Mouse (Mus musculus): ENCODE measurements around the gene Rufy3. TPM values are rescaled to one million over a fixed set of nuclear protein-coding genes. Genes with fewer than 3 reads are reported as not detected.

Rufy3 gene
- polyA plus RNA-seq, 1 experiment, result 6.4 TPM

- peaks cover 9% of the 10 kb centered on the region for H3K36me3 ChIP-seq (ENCODE audit: control insufficient read depth, insufficient read depth, low read length)
- DNase-seq, result peak; percentile 92
- H3K27me3 ChIP-seq (ENCODE audit: control insufficient read depth, insufficient read depth, low read length), result no peaks in the 10 kb centered on the region
- peaks cover 5% of the 10 kb centered on the region for H3K4me1 ChIP-seq (replicated peaks; ENCODE audit: control insufficient read depth, insufficient read depth, low read length)
- H3K27ac ChIP-seq (ENCODE audit: control insufficient read depth, insufficient read depth, low read length), result no peak within 1 kb of the TSS
- WGBS, result under 1% methylated on average over 127 of the region's 127 CpGs
- H3K4me3 ChIP-seq (ENCODE audit: control insufficient read depth, insufficient read depth, low read length), result peak within 1 kb of the TSS; percentile 93
- TF ChIP-seq POLR2A (IDR thresholded peaks at IDR 0.05; ENCODE audit: control insufficient read depth, extremely low read depth, insufficient read depth, low read length, poor library complexity), result peak; percentile 62; the same call in 1 of the 2 replicates
- TF ChIP-seq CTCF (IDR thresholded peaks at IDR 0.05; ENCODE audit: borderline replicate concordance, control insufficient read depth, extremely low read depth, insufficient read depth, low read length, poor library complexity), result peak; percentile 43; the same call in 1 of the 2 replicates
Measured at GRCm38 (mm10) chr5:88675443-88676387, 110.9 kb downstream of the Rufy3 start, which contains the start of gene Grsf1. Gene Grsf1 (minus strand): TSS chr5:88676171.

- no peak overlapping the region for H3K27ac ChIP-seq (ENCODE audit: control insufficient read depth, insufficient read depth, low read length)
- no peaks in the 10 kb centered on the region for H3K27me3 ChIP-seq (ENCODE audit: control insufficient read depth, insufficient read depth, low read length)
- H3K4me3 ChIP-seq (ENCODE audit: control insufficient read depth, insufficient read depth, low read length), result no peak overlapping the region
- WGBS, result 76% methylated on average over 7 of the region's 7 CpGs
- no peaks in the 10 kb centered on the region for H3K36me3 ChIP-seq (ENCODE audit: control insufficient read depth, insufficient read depth, low read length)
- no peak for DNase-seq
- peaks cover 5% of the 10 kb centered on the region for H3K4me1 ChIP-seq (replicated peaks; ENCODE audit: control insufficient read depth, insufficient read depth, low read length)
- TF ChIP-seq CTCF (IDR thresholded peaks at IDR 0.05; ENCODE audit: borderline replicate concordance, control insufficient read depth, extremely low read depth, insufficient read depth, low read length, poor library complexity), result no peak
- no peak for TF ChIP-seq POLR2A (IDR thresholded peaks at IDR 0.05; ENCODE audit: control insufficient read depth, extremely low read depth, insufficient read depth, low read length, poor library complexity)
Measured at GRCm38 (mm10) chr5:88678929-88679328, 114.1 kb downstream of the Rufy3 start.

- WGBS, result 84% methylated on average over 6 of the region's 6 CpGs
Measured at GRCm38 (mm10) chr5:88679341-88679740, 114.5 kb downstream of the Rufy3 start.

GRCm38 (mm10) chr5:88680567-88680966 is 115.7 kb downstream of the Rufy3 start:
- peaks cover 2% of the 10 kb centered on the region; the same call in 1 of the 2 replicates for H3K27me3 ChIP-seq (ENCODE audit: control insufficient read depth, insufficient read depth, low read length)
- WGBS, result 93% methylated on average over 6 of the region's 6 CpGs
- H3K4me1 ChIP-seq (replicated peaks; ENCODE audit: control insufficient read depth, insufficient read depth, low read length), result no peaks in the 10 kb centered on the region; the same call in 1 of the 2 replicates
- no peak overlapping the region for H3K27ac ChIP-seq (ENCODE audit: control insufficient read depth, insufficient read depth, low read length)
- no peak for DNase-seq
- no peaks in the 10 kb centered on the region for H3K36me3 ChIP-seq (ENCODE audit: control insufficient read depth, insufficient read depth, low read length)
- no peak overlapping the region for H3K4me3 ChIP-seq (ENCODE audit: control insufficient read depth, insufficient read depth, low read length)
- TF ChIP-seq CTCF (IDR thresholded peaks at IDR 0.05; ENCODE audit: borderline replicate concordance, control insufficient read depth, extremely low read depth, insufficient read depth, low read length, poor library complexity) (no peak), POLR2A (IDR thresholded peaks at IDR 0.05; ENCODE audit: control insufficient read depth, extremely low read depth, insufficient read depth, low read length, poor library complexity) (no peak)

More at GRCm38 (mm10) chr5:88679341-88679740, 114.5 kb downstream of the Rufy3 start:
- no peak overlapping the region for H3K27ac ChIP-seq (ENCODE audit: control insufficient read depth, insufficient read depth, low read length)
- no peaks in the 10 kb centered on the region for H3K36me3 ChIP-seq (ENCODE audit: control insufficient read depth, insufficient read depth, low read length)
- no peaks in the 10 kb centered on the region for H3K27me3 ChIP-seq (ENCODE audit: control insufficient read depth, insufficient read depth, low read length)
- no peak for DNase-seq
- H3K4me3 ChIP-seq (ENCODE audit: control insufficient read depth, insufficient read depth, low read length), result no peak overlapping the region
- TF ChIP-seq POLR2A (IDR thresholded peaks at IDR 0.05; ENCODE audit: control insufficient read depth, extremely low read depth, insufficient read depth, low read length, poor library complexity), result no peak
- TF ChIP-seq CTCF (IDR thresholded peaks at IDR 0.05; ENCODE audit: borderline replicate concordance, control insufficient read depth, extremely low read depth, insufficient read depth, low read length, poor library complexity), result no peak
- H3K4me1 ChIP-seq (replicated peaks; ENCODE audit: control insufficient read depth, insufficient read depth, low read length), result peaks cover 5% of the 10 kb centered on the region

GRCm38 (mm10) chr5:88683706-88684105 is 118.9 kb downstream of the Rufy3 start:
- no peaks in the 10 kb centered on the region for H3K36me3 ChIP-seq (ENCODE audit: control insufficient read depth, insufficient read depth, low read length)
- no peak overlapping the region for H3K4me3 ChIP-seq (ENCODE audit: control insufficient read depth, insufficient read depth, low read length)
- DNase-seq, result no peak
- H3K27ac ChIP-seq (ENCODE audit: control insufficient read depth, insufficient read depth, low read length), result no peak overlapping the region
- no peaks in the 10 kb centered on the region for H3K4me1 ChIP-seq (replicated peaks; ENCODE audit: control insufficient read depth, insufficient read depth, low read length)
- no peak for TF ChIP-seq CTCF (IDR thresholded peaks at IDR 0.05; ENCODE audit: borderline replicate concordance, control insufficient read depth, extremely low read depth, insufficient read depth, low read length, poor library complexity)
- no peak for TF ChIP-seq POLR2A (IDR thresholded peaks at IDR 0.05; ENCODE audit: control insufficient read depth, extremely low read depth, insufficient read depth, low read length, poor library complexity)
- 88% methylated on average over 9 of the region's 9 CpGs for WGBS
- peaks cover 2% of the 10 kb centered on the region; the same call in 1 of the 2 replicates for H3K27me3 ChIP-seq (ENCODE audit: control insufficient read depth, insufficient read depth, low read length)

GRCm38 (mm10) chr5:88684226-88684625 is 119.4 kb downstream of the Rufy3 start:
- Histone ChIP-seq H3K27me3 (ENCODE audit: control insufficient read depth, insufficient read depth, low read length) (peaks cover 2% of the 10 kb centered on the region; the same call in 1 of the 2 replicates), H3K36me3 (ENCODE audit: control insufficient read depth, insufficient read depth, low read length) (no peaks in the 10 kb centered on the region), H3K27ac (ENCODE audit: control insufficient read depth, insufficient read depth, low read length) (no peak overlapping the region), H3K4me1 (replicated peaks; ENCODE audit: control insufficient read depth, insufficient read depth, low read length) (no peaks in the 10 kb centered on the region), H3K4me3 (ENCODE audit: control insufficient read depth, insufficient read depth, low read length) (no peak overlapping the region)
- 41% methylated on average over 3 of the region's 3 CpGs for WGBS
- no peak for TF ChIP-seq POLR2A (IDR thresholded peaks at IDR 0.05; ENCODE audit: control insufficient read depth, extremely low read depth, insufficient read depth, low read length, poor library complexity)
- TF ChIP-seq CTCF (IDR thresholded peaks at IDR 0.05; ENCODE audit: borderline replicate concordance, control insufficient read depth, extremely low read depth, insufficient read depth, low read length, poor library complexity), result no peak
- no peak for DNase-seq
